Mouse (Mus musculus) yolk sac, embryonic 10.5 days (tissue): Measurements from ENCODE around the gene Elfn2.

Experiments used
- DNase-seq: peaks from one replicate; pipeline ENCODE4 v3.0.0-alpha.2; 2017; ENCODE audit warnings: low spot score

The Elfn2 gene

GRCm38 (mm10) chr15:78718290-78719250 is at the start of gene Elfn2:
TSS of gene Elfn2 (minus strand) at chr15:78718771.
- no peak for DNase-seq

- DNase-seq = no peak
Observed at GRCm38 (mm10) chr15:78763704-78764103, 45.1 kb upstream of the Elfn2 start.

GRCm38 (mm10) chr15:78763210-78763609 is 44.6 kb upstream of the Elfn2 start:
- DNase-seq = no peak

GRCm38 (mm10) chr15:78761112-78761511 is 42.5 kb upstream of the Elfn2 start:
- DNase-seq = no peak

GRCm38 (mm10) chr15:78758132-78758531 is 39.6 kb upstream of the Elfn2 start:
- DNase-seq = no peak

- DNase-seq = no peak
Observed at GRCm38 (mm10) chr15:78755966-78756725, 37.6 kb upstream of the Elfn2 start.

GRCm38 (mm10) chr15:78755226-78755625 is 36.7 kb upstream of the Elfn2 start:
- DNase-seq = no peak

GRCm38 (mm10) chr15:78754144-78754543 is 35.6 kb upstream of the Elfn2 start:
- DNase-seq = no peak

GRCm38 (mm10) chr15:78752991-78753390 is 34.4 kb upstream of the Elfn2 start:
- DNase-seq = no peak

GRCm38 (mm10) chr15:78750608-78751350 is 32.2 kb upstream of the Elfn2 start:
- DNase-seq = no peak

GRCm38 (mm10) chr15:78749855-78750254 is 31.3 kb upstream of the Elfn2 start:
- peak; percentile 33 for DNase-seq

- peak; percentile 36 for DNase-seq
Observed at GRCm38 (mm10) chr15:78744206-78744605, 25.6 kb upstream of the Elfn2 start.

- no peak for DNase-seq
Observed at GRCm38 (mm10) chr15:78742831-78743230, 24.3 kb upstream of the Elfn2 start.

- no peak for DNase-seq
Observed at GRCm38 (mm10) chr15:78740662-78741061, 22.1 kb upstream of the Elfn2 start.

GRCm38 (mm10) chr15:78737146-78737545 is 18.6 kb upstream of the Elfn2 start:
- no peak for DNase-seq

GRCm38 (mm10) chr15:78736681-78737100 is 18.1 kb upstream of the Elfn2 start:
- no peak for DNase-seq

GRCm38 (mm10) chr15:78736181-78736579 is 17.6 kb upstream of the Elfn2 start:
- DNase-seq = no peak

- no peak for DNase-seq
Observed at GRCm38 (mm10) chr15:78735431-78736180, 17.0 kb upstream of the Elfn2 start.

- no peak for DNase-seq
Observed at GRCm38 (mm10) chr15:78731830-78732229, 13.3 kb upstream of the Elfn2 start.

- no peak for DNase-seq
Observed at GRCm38 (mm10) chr15:78730315-78731049, 11.9 kb upstream of the Elfn2 start.

GRCm38 (mm10) chr15:78726697-78727096 is 8.1 kb upstream of the Elfn2 start:
- no peak for DNase-seq
